Mouse (Mus musculus) lung, adult 2 months (tissue): ENCODE data around the gene Psen2.

Experiments
- CTCF ChIP-seq: fragments of 200-500 bp; IDR thresholded peaks from 2 replicates; pipeline ENCODE4 v1.5.1; 2011; ENCODE audit warnings: mild to moderate bottlenecking, low read length, control low read depth; ENCODE audit not compliant: insufficient read depth
- POLR2A ChIP-seq: fragments of 200-500 bp; IDR thresholded peaks from 2 replicates; pipeline ENCODE4 v1.6.1; 2011; ENCODE audit warnings: low read depth, mild to moderate bottlenecking, control low read depth, low read length, borderline replicate concordance; ENCODE audit errors: extremely low read depth

DNA sequence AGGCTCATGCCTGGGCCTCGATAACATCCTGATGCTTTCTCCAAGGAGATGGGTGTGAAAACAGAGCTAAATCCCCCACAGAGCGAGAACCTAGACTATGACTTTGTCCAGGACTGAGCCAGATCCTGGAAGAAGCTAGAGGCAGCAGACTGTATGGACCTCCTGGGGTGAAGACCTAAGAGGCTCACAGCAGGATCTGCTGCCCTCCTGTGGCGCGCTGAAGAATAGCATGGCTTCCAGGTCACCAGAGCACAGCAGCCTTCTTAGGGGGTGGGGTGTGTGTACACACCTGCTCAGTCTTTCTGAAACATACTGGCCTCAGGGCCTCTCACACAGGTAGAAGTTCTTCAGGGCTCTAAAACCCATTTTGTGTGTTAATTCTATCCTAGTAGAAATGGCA, 48.2 kb downstream of the Psen2 start:
- TF ChIP-seq CTCF = peak; percentile 98
- no peak for TF ChIP-seq POLR2A
